Mouse (Mus musculus) lung, embryonic 15.5 days (tissue): ENCODE measurements around the gene Rims1. TPM values are rescaled to one million over a fixed set of nuclear protein-coding genes. Genes with fewer than 3 reads are reported as not detected.

Experiments
- ATAC-seq: fragments of 200-750 bp; cut with Nextera tagmentation; 2 replicates; pipeline ENCODE4 v1.8.0; 2017; ENCODE audit warnings: moderate number of reproducible peaks, borderline replicate concordance; ENCODE audit not compliant: low FRiP score, low TSS enrichment; ENCODE audit errors: extremely low read depth
- H3K27ac ChIP-seq: fragments of 300-500 bp; sonication (generic); 2 replicates; pipeline ENCODE4 v1.5.1; 2015; ENCODE audit warnings: moderate library complexity, mild to moderate bottlenecking, inconsistent platforms
- H3K27me3 ChIP-seq: fragments of 300-500 bp; sonication (generic); 2 replicates; pipeline ENCODE4 v1.6.1; 2015; ENCODE audit warnings: inconsistent platforms
- H3K36me3 ChIP-seq: fragments of 300-500 bp; sonication (generic); 2 replicates; pipeline ENCODE4 v1.6.1; 2015; ENCODE audit warnings: inconsistent platforms
- H3K4me1 ChIP-seq: fragments of 300-500 bp; sonication (generic); 2 replicates; pipeline ENCODE4 v1.6.1; 2015; ENCODE audit warnings: inconsistent platforms
- H3K4me2 ChIP-seq: fragments of 300-500 bp; sonication (generic); 2 replicates; pipeline ENCODE4 v1.6.1; 2015; ENCODE audit warnings: inconsistent platforms, mild to moderate bottlenecking, moderate library complexity
- H3K4me3 ChIP-seq: fragments of 300-500 bp; sonication (generic); 2 replicates; pipeline ENCODE4 v1.5.1; 2015; ENCODE audit warnings: mild to moderate bottlenecking, inconsistent platforms
- H3K9ac ChIP-seq: fragments of 300-500 bp; sonication (generic); 2 replicates; pipeline ENCODE4 v1.6.1; 2015; ENCODE audit warnings: inconsistent platforms
- H3K9me3 ChIP-seq: fragments of 300-500 bp; sonication (generic); 2 replicates; pipeline ENCODE4 v1.6.1; 2016; ENCODE audit warnings: inconsistent platforms
- WGBS: fragments of 180-500 bp; shearing (Covaris S2); methylation state at CpG from one replicate; pipeline ENCODE4 v1.1.7; 2015; 5-methylcytosine and 5-hydroxymethylcytosine counted together
- polyA plus RNA-seq: library from polyadenylated mRNA; unstranded; fragments of >200 nt; fragmentation: Nextera tagmentation; extraction: Ambion mirVana; gene quantifications from 2 replicates; pipeline ENCODE4 v1.2.1, GENCODE M21; 2015

The Rims1 gene
- polyA plus RNA-seq, 1 experiment from 2014 or later = 2.2 TPM

GRCm38 (mm10) chr1:22467033-22467432 is 338.8 kb downstream of the Rims1 start:
- H3K27ac ChIP-seq = no peak overlapping the region
- no peak overlapping the region for H3K4me2 ChIP-seq
- H3K4me3 ChIP-seq = no peak overlapping the region
- no peaks in the 10 kb centered on the region for H3K36me3 ChIP-seq
- no peaks in the 10 kb centered on the region for H3K27me3 ChIP-seq
- no peak overlapping the region for H3K9ac ChIP-seq
- ATAC-seq = no peak
- no peaks in the 10 kb centered on the region for H3K9me3 ChIP-seq
- 86% methylated on average over 3 of the region's 3 CpGs for WGBS
- H3K4me1 ChIP-seq = no peaks in the 10 kb centered on the region

DNA sequence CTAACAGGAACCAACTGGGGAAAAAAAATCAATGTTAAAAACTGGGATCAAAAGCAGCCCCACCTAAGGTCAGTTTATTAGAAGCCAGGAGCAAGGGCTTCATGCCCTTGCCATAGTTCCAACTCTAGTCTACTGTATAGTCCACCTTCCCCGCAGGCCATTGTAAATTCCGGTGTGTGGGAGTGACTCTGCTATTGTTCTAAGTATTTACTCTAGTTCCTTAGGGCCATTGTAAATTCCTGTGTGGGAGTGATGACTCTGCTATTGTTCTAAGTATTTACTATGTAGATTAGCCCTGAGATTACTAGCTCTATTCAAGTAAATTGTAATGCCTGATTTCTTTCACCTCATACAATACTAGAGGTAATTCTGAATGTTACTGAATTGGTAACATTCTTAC is 339.2 kb downstream of the Rims1 start:
- no peak overlapping the region for H3K4me2 ChIP-seq
- no peak for ATAC-seq
- H3K36me3 ChIP-seq = no peaks in the 10 kb centered on the region
- H3K4me1 ChIP-seq = no peaks in the 10 kb centered on the region
- no peaks in the 10 kb centered on the region for H3K9me3 ChIP-seq
- H3K27me3 ChIP-seq = no peaks in the 10 kb centered on the region
- WGBS = 59% methylated on average over 2 of the region's 2 CpGs
- no peak overlapping the region for H3K4me3 ChIP-seq
- no peak overlapping the region for H3K9ac ChIP-seq
- H3K27ac ChIP-seq = no peak overlapping the region

DNA sequence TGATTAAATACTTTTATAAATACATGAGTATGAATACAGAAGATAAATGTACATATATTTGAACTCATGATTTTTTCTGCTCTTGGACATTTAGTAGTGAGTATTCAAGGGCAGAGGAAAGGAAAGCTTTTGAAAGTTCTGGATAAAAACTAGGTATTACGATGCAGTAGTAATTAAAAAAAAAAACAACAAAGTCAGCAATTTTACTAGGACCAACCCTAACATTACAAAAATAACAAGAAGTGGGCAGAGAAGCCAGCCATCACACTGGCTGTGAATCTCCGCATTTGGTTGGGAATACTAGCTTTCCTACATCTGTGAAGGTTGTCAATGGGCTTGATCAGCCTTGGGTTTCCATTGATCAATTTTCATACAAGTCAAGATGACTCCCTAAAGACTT is 381.8 kb downstream of the Rims1 start:
- WGBS = 91% methylated on average over 2 of the region's 2 CpGs
- Histone ChIP-seq H3K4me1 (no peaks in the 10 kb centered on the region), H3K27me3 (no peaks in the 10 kb centered on the region), H3K4me3 (no peak overlapping the region), H3K27ac (no peak overlapping the region), H3K36me3 (no peaks in the 10 kb centered on the region), H3K9me3 (no peaks in the 10 kb centered on the region), H3K9ac (no peak overlapping the region), H3K4me2 (no peak overlapping the region)
- no peak for ATAC-seq

DNA sequence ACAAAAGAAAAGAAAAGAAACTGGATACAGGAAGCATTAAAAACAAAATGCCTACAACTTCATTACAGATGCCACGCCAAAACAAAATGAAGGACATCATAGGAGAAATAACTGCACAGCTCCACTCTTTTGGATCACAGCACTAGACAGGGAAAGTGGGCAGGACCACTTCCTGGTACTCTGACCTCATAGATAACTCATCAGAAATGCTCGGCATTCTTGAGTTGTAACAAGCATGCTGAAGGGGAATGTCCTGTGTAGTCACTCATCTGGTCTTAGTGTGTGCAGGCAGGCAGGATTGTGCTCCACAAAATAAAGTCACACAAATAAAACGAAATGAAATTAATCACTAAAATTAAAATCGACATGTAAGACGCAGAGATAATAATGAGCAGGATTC is 383.7 kb downstream of the Rims1 start:
- no peak; the same call in 1 of the 2 replicates for ATAC-seq
- Histone ChIP-seq H3K27me3 (no peaks in the 10 kb centered on the region), H3K4me2 (no peak overlapping the region), H3K36me3 (no peaks in the 10 kb centered on the region), H3K4me3 (no peak overlapping the region), H3K27ac (no peak overlapping the region), H3K4me1 (no peaks in the 10 kb centered on the region), H3K9me3 (no peaks in the 10 kb centered on the region), H3K9ac (no peak overlapping the region)
- 61% methylated on average over 5 of the region's 5 CpGs for WGBS

DNA sequence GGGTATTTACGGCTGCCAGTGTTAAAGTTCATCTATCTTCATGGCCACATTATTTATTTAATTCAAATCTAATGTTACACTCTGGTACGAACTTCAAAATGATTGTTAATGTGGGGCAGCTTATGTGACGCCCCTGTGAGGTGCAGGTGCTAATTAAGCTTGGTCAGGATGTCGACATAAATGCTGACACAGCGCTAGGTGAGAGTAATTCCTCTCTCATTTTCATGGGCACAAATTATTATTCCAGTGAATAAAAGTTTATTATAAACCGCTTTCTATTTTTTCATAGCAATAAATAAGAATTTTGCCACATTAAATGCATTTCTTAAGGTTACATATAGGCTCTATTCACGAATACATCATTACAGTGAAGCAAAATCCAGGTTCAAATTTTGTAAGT is 395.6 kb downstream of the Rims1 start:
- Histone ChIP-seq H3K27me3 (no peaks in the 10 kb centered on the region), H3K9me3 (no peaks in the 10 kb centered on the region), H3K4me3 (no peak overlapping the region), H3K27ac (no peak overlapping the region), H3K36me3 (no peaks in the 10 kb centered on the region), H3K4me2 (no peak overlapping the region), H3K4me1 (no peaks in the 10 kb centered on the region), H3K9ac (no peak overlapping the region)
- no peak for ATAC-seq
- 81% methylated on average over 7 of the region's 7 CpGs for WGBS

DNA sequence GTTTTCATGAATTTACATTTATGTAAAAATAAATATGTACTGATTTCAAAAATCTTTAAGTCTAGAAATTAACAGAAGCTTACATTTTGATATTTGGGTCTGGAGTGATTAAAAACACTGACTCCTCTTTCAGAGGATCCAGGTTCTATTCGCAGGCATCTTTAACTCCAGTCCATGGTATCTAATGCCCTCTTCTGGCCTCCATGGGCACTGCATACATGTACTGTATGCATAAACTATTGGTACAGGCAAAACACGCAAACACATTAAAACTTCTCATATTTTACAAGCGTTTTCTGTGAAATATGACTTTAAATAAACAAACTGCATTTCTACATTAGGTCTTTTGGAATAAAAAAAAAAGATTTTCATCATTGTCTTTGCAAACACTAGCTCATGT is 419.4 kb downstream of the Rims1 start:
- Histone ChIP-seq H3K4me3 (no peak overlapping the region), H3K9ac (no peak overlapping the region), H3K36me3 (no peaks in the 10 kb centered on the region), H3K4me2 (no peak overlapping the region), H3K27me3 (no peaks in the 10 kb centered on the region), H3K9me3 (no peaks in the 10 kb centered on the region), H3K4me1 (no peaks in the 10 kb centered on the region), H3K27ac (no peak overlapping the region)
- ATAC-seq = no peak
- WGBS = 67% methylated on average over 3 of the region's 3 CpGs

DNA sequence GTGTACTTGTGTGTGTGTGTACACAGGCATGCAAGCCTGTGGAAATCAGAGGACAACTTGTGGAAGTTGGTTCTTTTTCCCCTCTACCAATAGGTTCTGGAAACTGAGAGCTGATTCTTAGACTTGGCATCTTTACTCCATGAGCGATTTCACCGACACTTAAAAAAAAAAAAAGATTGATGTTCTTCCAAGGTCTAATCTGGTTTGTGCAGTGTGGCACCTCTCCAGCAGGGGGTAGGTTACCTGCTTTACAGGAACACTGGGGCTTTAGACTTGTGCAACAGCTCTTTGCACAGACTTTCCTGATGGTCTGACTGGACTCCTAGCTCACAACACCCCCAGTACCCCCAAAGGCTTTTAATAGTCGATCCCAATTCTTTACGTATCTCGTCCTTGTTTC is 428.1 kb downstream of the Rims1 start:
- 80% methylated on average over 5 of the region's 5 CpGs for WGBS
- no peak overlapping the region for H3K27ac ChIP-seq
- no peaks in the 10 kb centered on the region for H3K36me3 ChIP-seq
- H3K9ac ChIP-seq = no peak overlapping the region
- H3K27me3 ChIP-seq = no peaks in the 10 kb centered on the region
- ATAC-seq = no peak
- H3K4me3 ChIP-seq = no peak overlapping the region
- no peaks in the 10 kb centered on the region for H3K4me1 ChIP-seq
- no peaks in the 10 kb centered on the region for H3K9me3 ChIP-seq
- no peak overlapping the region for H3K4me2 ChIP-seq

GRCm38 (mm10) chr1:22377062-22377461 is 428.7 kb downstream of the Rims1 start:
- no peak overlapping the region for H3K9ac ChIP-seq
- no peak for ATAC-seq
- WGBS = 50% methylated on average over 6 of the region's 6 CpGs
- no peak overlapping the region for H3K4me2 ChIP-seq
- no peaks in the 10 kb centered on the region for H3K27me3 ChIP-seq
- H3K9me3 ChIP-seq = no peaks in the 10 kb centered on the region
- no peaks in the 10 kb centered on the region for H3K4me1 ChIP-seq
- no peaks in the 10 kb centered on the region for H3K36me3 ChIP-seq
- H3K4me3 ChIP-seq = no peak overlapping the region
- no peak overlapping the region for H3K27ac ChIP-seq

DNA sequence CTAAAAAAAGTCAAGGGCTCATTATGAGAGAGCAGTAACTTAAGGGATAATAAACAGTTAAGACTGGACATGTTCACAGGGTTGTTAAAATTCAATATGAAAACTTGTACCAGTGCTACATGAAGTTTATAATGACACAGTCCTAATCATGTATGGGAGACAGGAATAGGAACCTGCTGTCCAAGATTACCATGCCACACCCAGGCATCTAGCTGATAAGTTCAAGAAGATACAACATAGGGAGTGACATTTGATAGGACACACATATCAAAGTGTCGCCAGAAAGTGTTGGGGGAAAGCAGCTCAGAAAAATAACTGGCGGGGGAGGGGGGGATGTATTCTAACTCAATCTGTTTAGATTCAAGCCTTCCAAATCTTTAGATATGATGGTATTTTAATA is 449.6 kb downstream of the Rims1 start:
- H3K4me3 ChIP-seq = no peak overlapping the region
- H3K9ac ChIP-seq = no peak overlapping the region
- H3K27ac ChIP-seq = no peak overlapping the region
- no peak overlapping the region for H3K4me2 ChIP-seq
- H3K4me1 ChIP-seq = no peaks in the 10 kb centered on the region
- ATAC-seq = no peak
- no peaks in the 10 kb centered on the region for H3K36me3 ChIP-seq
- 79% methylated on average over 2 of the region's 2 CpGs for WGBS
- H3K9me3 ChIP-seq = no peaks in the 10 kb centered on the region
- H3K27me3 ChIP-seq = no peaks in the 10 kb centered on the region

DNA sequence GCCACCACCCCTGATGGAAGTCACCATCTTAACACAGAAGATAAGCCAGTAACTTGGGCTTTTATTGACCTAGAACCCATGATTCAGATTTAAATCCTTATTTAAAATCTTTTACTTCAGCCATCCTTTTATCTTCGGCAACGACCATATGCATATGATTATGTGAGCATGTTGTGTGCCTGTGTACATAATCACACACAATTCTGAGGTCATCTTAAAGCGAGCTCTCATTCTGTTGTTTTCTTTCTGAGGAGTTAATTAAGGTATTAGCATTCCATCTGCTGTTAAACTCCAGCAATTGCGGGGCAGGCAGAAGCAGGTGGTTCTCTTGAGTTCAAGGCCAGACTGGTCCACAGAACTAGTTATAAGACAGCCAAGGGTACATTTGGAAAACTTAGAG is 452.1 kb downstream of the Rims1 start:
- H3K36me3 ChIP-seq = no peaks in the 10 kb centered on the region
- no peak overlapping the region for H3K4me2 ChIP-seq
- no peaks in the 10 kb centered on the region for H3K9me3 ChIP-seq
- H3K27ac ChIP-seq = no peak overlapping the region
- no peaks in the 10 kb centered on the region for H3K4me1 ChIP-seq
- WGBS = 78% methylated on average over 4 of the region's 4 CpGs
- H3K4me3 ChIP-seq = no peak overlapping the region
- no peaks in the 10 kb centered on the region for H3K27me3 ChIP-seq
- no peak overlapping the region for H3K9ac ChIP-seq
- no peak for ATAC-seq

GRCm38 (mm10) chr1:22338914-22339313 is 466.9 kb downstream of the Rims1 start:
- Histone ChIP-seq H3K27ac (no peak overlapping the region), H3K9me3 (no peaks in the 10 kb centered on the region), H3K4me2 (no peak overlapping the region), H3K36me3 (no peaks in the 10 kb centered on the region), H3K4me1 (no peaks in the 10 kb centered on the region), H3K27me3 (no peaks in the 10 kb centered on the region), H3K9ac (no peak overlapping the region), H3K4me3 (no peak overlapping the region)
- ATAC-seq = no peak
- WGBS = 57% methylated on average over 9 of the region's 9 CpGs

DNA sequence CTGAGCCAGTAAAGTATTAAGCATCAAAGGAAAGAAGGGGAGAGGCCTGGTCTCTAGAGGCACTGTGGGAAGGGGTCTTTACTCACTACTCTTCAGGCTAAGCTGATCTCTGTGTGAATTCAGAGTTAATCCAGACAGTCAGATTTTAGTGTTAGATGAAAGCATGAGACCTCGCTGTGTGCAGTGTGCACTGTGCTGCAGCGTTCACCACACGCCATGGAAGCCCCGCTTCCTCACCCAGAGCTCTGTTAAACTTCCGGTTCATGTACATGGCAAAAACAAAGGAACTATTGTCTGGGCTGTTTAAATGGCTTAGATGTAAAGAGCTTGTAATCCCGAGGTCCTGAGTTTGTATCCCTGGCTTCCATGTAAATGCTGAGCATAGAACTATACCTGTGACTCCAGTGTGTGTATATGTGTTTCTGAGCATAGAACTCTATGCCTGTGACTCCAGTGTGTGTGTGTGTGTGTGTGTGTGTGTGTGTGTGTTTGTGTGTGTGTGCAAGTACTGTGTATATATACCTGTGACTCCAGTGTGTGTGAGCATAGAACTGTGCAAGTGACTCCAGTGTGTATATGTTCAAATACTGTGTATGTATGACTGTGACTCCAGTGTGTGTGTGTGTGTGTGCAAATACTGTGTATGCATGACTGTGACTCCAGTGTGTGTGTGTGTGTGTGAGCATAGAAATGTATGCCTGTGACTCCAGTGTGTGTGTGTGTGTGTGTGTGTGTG is 484.7 kb downstream of the Rims1 start:
- H3K4me2 ChIP-seq = no peak overlapping the region
- no peaks in the 10 kb centered on the region for H3K27me3 ChIP-seq
- no peak overlapping the region for H3K27ac ChIP-seq
- no peaks in the 10 kb centered on the region for H3K4me1 ChIP-seq
- no peaks in the 10 kb centered on the region for H3K9me3 ChIP-seq
- H3K9ac ChIP-seq = no peak overlapping the region
- 56% methylated on average over 6 of the region's 6 CpGs for WGBS
- no peak for ATAC-seq
- H3K4me3 ChIP-seq = no peak overlapping the region
- H3K36me3 ChIP-seq = no peaks in the 10 kb centered on the region

DNA sequence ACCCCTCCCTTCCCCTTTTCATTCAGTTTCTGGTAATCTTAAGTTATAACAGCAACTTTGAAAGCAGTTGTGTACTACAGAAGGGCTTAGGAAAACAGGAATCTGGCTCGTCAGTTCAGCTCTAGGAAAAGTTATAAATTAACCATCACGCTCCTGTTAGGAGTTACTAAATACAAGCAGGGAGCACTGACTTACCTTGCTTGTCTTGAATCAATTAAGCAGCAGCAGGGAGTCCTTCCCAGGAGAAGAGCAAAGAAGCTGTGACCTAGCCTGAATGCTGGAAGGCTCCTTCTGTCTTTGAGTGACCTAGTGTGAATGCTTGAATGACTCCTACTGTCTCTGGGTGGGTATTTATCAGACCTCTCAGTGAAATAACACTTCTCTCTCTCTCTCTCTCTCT is 490.3 kb downstream of the Rims1 start:
- Histone ChIP-seq H3K36me3 (no peaks in the 10 kb centered on the region), H3K4me2 (no peak overlapping the region), H3K9ac (no peak overlapping the region), H3K27ac (no peak overlapping the region), H3K4me1 (no peaks in the 10 kb centered on the region), H3K4me3 (no peak overlapping the region), H3K27me3 (no peaks in the 10 kb centered on the region), H3K9me3 (no peaks in the 10 kb centered on the region)
- WGBS = 22% methylated on average over 2 of the region's 2 CpGs
- no peak for ATAC-seq
